Mouse (Mus musculus) liver (tissue): ENCODE results near the gene Ccdc113.
"Not testable (repeated sequence)": the region's sequence is repeated elsewhere in the genome, so short reads cannot be mapped to it uniquely, and the experiment has no call there.

Experiments
- DNase-seq: peaks from one replicate; pipeline ENCODE4 v3.0.0-alpha.2; 2020; ENCODE audit warnings: mixed read lengths

Gene Ccdc113

DNA sequence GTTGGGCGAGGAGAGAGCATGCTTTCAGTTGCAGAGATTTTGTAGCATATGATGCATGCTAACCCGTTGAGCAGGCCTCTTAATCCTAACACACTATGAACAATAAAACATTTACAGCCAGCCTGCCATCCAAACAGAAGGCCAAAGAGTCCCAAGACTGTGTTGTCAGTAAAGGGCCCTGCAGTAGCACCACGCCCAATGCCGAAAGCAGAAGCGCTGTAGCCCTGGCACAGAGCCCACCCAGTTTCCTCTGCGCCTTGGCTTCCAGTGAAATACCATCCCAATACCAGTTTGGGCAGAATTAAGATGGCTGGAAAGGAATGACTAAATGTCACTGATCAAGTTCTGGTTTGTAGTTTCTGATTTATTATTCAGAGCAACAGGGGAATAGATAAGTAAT, 8.3 kb downstream of the Ccdc113 start:
- DNase-seq: no peak

DNA sequence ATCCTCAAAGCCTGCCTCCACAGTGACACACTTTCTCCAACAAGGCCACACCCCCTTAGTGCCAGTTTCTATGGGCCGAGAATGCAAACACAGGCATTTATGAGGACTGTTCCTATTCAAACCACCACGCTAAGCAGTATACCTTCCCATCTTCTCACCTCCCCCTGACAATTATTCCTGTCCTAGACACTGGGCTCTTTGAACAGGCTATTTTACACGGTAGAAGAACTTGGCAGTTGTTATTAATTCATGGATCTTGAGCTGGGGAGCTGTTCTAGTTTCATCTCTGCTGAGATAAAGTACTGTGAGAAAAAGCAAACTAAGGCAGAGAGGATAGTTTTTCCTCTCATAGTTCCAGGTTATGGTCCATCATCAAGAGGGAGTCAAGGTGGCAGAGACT, 9.2 kb downstream of the Ccdc113 start:
- DNase-seq: no peak

DNA sequence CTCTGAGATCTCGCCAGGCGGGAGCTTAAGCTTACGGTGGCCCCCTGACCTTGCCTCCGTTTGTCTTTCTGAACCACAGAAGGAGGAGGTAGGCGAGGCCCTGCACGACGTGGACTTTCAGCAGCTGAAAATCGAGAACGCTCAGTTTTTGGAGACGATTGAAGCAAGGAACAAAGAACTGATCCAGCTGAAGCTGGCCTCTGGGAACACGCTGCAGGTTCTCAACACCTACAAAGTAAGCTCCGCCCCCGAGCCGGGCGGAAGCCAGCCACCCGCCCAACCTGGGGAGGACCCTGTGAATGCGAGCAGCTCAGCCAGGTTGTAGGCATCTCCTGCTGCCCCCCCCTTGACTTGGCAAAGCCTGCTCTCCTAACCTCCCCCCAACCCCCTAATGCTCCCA, 11.9 kb downstream of the Ccdc113 start:
- no peak for DNase-seq

DNA sequence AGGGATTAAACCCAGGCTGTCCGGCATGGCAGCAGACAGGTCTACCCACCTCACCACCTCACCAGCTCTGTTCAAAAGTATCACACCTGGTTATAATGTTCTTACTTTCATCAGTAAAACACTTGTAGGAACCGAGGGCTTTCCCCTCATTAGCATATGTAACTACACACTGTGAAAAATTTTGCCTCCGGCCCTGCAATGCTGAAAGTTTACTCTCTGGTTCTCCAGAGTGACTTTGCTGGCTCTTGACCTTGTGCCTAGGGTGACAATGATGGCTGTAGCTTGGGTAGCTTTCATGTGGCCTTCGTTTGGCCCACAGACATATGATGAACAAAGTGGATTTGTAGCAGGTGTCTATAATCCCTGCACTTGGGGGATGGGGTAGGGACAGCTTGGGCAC, 13.1 kb downstream of the Ccdc113 start:
- no peak for DNase-seq

DNA sequence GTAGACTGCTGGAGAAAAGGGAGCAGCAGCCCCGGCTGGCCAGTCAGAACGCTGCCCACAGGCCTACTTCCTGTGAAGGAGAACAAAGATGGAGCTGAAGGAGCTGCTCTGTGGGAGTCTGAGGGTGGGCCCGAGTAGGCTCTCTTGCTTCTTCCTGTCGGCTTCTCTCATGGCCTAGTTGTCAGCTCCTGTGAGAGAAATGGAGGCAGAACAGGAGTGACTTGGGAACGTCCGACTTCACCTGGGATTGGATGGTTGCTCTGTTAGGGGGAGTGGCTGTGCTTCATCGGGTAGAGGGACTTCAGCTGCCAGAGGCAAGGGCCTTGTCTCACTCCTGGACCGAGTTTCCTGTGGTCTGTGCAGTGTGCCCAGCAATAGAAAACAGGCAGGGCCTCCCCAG, 14.0 kb downstream of the Ccdc113 start:
- DNase-seq: no peak

DNA sequence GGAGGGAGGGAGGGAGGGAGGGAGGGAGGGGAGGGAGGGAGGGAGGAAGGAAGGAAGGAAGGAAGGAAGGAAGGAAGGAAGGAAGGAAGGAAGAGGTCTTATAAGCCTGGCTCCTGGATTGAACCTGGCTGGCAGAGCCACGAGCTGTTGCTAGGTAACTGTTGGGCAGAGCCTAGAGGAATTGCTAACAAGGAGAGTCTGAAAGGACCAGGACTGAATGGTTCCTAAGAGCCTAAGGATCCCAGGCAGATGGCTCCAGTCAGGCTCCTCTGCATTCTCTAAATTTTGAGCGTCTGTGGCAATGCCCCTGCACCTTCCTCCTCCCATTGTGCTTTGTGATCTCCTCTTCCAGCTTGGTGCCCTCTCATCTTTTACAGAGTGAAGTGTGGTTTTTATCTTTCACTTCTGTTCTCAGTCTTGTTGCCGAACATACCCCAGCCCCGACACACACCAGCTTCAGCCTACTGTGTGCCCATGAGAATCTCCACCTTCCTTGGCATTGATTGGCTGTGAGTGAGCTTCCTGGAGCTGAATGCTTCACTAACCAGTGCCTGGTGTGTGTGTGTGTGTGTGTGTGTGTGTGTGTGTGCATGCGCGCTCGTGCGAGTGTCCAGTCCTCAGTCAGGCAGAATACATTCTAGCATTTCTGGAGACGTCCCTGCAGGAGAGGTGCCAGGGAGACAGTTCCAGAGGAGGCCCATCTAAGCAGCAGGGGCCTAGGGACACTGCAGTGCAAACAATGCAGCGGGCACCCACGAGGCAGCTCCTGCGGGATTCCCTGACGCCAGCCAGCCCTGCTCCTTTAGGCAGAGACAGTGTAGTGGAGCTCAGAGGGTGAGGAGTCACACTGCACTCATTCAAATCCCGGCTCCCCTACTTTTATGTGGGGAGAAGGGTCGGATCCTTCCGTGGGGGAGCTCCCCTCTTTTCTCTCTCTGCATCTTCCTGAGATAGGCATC, 16.3 kb downstream of the Ccdc113 start:
- DNase-seq: no peak

DNA sequence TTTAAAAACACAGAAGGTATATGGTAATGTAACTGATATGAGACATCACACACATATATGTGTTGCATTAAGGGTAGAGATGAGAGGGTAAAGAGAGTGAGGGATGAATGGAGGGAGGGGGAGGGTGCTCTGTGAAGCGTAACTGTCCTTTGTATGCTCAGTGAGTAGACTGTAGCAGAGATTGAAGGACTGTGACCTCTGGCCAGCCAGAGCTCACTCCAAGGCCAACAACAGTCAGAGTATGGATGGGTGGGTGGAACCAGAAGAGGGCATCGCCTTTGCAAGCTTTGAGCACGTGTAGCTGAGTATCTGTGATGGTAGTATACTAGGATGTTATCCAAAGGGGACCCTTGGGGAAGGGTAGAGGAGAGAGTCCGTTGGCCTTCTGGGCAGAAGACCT, 17.7 kb downstream of the Ccdc113 start:
- DNase-seq: no peak

DNA sequence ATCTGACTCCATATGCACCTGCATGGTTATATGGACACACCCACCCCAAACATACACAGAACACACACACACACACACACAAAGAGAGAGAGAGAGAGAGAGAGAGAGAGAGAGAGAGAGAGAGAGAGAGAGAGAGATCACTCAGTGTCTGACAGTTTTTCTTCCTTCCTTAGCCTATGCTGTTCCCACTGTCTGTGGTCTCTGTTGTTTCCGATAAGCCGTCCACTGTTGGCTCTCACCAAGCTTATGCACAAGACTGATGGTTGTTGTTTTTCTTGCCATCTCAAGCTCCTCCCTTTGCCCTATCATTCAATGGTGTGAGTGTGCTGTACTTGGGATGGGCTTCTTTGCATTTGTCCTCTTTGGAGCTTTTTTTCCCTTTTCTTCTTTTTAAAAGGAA, 22.1 kb downstream of the Ccdc113 start:
- DNase-seq: no peak

DNA sequence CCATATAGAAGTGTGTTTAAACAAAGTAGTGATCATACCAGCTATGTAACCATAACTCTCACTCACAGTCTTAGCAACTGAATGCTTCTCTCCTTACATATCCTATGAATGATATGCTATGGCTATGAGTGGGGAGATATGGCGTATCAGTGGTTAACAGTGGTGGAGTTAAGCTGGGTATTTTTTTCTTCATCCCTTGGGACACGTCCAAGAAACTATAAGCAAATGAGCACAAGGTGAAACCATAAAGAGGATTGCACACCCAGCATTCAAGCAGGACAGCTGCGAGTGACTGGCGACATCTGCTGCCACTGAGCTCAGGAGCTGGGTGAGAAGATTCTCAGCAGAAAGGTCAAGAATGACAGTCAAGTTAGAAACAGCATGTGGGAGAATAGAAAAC, 32.3 kb downstream of the Ccdc113 start:
- DNase-seq: no peak

DNA sequence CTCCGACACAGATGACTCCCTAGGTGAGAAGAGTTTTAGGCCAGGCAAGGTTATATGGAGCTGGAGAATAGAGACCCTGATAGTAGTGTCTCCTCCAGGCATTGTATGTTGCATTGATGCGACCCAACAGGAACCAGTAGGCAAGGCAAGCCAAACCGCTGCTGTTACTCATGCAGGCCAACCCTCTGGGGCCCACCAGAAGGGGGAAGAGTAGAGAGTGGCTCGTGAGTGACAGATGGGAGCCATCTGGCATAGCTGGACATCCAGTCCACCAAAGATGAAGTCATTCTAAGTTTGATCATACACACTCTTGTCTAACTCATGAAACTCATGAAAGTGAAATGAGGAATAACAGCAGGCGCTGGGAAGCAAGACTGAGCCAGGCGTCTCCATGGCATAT, 32.9 kb downstream of the Ccdc113 start:
- DNase-seq: no peak

DNA sequence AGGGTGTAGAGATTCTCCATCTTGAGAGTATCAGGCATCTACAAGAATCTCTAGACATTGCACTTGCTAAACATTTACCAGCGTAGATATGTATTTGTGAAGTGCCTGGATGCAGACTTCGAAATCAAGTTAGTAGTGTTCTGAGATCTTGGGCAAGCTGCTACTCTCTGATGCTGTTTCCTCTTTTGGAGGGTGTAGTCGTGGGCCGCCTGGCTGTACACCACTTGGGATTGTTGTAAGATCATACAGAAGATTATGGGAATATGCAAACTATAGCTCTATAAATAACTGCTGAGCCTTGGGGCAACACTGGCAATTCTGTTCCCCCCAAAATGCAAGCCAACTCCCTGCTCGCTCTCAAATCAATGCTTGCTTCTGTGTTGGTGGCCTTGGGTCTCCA, 39.3 kb downstream of the Ccdc113 start:
- DNase-seq: no peak

DNA sequence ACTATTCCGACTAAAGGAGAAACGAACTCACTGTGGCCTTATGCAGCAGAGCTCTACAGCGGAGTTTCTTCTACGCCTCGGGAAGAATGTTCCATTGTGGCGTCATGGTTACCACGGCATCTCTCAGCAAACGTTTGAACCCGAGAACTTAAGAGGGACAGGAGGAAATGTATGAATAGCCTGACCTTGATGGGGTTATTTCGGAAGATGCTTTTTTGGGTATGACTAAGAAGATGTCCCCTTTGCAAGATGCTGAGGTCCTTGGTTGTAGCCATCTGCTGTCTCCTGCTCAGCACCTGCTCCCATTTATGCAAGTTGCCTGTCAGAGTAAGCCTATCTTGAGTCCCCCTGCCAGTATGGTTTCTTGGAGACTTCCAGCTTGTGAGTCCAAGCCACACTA, 42.4 kb downstream of the Ccdc113 start, which contains the start of gene Prss54:
Prss54 (minus strand) TSS at position 101 of the 400 bp plus-strand sequence.
- no peak for DNase-seq

DNA sequence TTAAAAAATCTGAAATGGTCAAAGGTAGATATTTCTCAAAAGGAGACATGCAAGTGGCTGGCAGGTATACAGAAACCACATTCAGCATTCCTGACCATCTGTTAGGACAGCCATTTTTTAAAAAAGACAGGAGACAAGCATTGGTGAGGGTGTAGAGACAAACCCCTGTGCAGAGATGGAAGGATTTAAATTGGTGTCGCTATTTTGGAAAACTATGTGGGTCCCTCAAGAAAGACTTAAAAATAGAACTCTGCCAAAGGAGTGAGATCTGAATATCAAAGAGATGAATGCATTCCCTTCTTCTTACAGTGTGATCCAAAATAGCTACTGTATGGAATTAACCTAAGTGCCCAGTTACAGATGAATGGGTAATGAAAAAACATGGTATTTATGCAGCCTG, 53.5 kb downstream of the Ccdc113 start:
- DNase-seq: no peak

DNA sequence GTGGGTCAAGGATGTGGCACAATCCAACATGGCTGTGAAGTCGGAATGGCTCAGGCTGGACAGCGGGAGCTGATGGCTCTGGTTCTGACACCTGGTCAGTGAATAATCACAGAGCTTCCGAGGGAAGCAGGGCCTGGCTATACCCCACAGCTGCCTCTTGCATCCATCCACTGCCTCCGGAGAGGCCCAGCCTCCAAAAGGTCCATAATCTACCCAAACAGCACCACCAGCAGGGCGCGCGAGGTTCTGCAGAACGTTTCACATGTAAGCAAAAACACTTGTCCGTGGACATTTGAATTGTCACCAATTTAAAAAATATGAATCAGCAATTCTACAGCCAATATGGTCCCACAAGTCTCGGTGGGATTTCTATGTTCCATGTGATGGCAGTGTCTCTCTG, 55.4 kb downstream of the Ccdc113 start:
- no peak for DNase-seq

DNA sequence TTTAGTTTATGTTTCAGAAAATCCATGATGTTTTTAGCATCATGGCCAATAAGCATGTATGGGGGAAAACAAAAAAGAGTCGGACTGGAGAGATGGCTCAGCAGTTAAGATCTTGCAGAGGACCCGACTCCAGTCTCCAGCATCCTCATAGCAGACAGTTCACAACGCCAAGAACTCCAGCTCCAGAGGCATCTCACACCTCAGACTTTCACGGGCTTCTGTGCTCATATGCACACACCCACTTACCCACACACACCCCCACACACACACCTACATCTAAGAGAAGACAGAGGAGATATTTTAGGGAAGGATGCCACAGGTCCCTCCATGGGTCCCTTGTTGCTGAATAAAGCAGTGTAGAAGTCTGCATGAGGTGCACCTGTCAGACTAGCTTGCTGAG, 56.7 kb downstream of the Ccdc113 start:
- DNase-seq: no peak

DNA sequence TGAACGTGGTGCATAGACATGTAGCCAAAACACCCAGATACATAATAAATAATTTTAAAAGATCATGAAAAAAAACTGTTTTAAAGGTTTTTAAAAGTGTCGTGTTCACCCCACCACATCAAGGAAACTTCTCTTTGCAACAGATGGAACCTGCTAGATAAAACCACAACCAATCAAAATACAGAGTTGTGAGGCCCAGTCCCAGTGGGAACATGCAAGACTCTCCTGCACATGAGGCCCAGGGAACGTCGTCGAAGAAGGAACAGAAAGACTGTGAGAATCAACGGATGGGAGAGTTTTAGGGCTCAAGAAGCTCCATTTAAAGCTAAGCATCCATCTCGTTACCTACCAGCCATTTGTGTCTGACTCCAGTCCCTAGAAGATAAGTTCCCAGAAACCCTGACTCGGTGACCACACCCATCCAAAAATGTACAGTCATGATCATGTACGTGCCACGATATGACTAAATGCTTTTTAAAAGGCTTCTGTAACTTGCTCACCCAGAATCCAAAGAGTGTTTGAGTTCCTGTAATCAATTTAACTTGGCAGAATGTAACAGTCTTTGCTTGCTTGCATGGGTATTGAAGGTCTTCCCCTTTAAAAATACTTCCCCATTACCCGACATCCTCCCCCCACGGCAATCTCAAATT, 58.4 kb downstream of the Ccdc113 start:
- DNase-seq: peak; percentile 65

DNA sequence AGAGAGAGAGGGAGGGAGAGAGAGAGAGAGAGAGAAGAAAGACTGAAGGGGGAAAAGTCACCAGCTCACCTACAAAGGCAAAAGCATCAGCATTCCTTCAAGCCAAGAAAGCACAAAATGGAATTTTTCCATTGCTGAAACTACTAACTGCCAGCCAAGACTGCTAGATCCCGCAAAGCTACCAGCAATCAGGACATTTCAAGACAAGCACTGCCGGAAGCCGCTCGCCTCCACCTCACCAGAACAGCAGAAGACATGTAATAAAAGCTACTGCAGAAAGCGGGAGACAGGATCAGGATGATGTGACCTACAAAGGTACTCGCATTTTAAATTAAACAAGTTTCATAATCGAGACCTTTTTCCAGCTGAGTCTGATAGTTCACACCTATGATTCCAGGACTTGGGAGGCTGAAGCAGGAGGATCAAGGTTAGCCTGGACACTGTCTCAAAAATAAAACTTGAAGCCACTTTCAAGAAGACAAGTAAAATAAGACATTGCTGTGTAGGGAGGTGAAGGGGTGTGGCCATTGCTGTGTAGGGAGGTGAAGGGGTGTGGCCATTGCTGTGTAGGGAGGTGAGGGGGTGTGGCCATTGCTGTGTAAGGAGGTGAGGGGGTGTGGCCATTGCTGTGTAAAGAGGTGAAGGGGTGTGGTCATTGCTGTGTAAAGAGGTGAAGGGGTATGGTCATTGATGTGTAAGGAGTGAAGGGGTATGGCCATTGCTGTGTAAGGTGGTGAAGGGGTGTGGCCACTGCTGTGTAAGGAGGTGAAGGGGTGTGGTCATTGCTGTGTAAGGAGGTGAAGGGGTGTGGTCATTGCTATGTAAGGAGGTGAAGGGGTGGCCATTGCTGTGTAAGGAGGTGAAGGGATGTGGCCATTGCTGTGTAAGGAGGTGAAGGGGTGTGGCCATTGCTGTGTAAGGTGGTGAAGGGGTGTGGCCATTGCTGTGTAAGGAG, 59.8 kb downstream of the Ccdc113 start:
- DNase-seq: peak; percentile 54

DNA sequence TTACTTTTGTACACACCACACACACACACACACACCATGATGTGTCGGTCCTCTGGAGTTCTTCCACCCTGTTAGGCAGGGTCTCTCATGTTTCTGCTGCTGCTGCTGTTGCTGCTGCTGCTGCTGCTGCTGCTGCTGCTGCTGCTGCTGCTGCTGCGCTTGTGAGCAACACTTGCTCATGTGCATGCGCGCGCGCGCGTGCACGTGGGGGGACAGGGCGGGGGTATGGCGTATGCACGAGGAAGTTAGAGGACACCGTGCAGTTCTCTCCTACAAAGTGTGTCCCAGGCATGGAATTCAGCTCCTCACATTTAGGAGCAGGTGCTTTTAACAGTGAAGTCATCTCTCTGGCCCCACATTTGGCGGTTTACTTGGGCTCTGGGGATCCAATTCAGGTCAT, 61.2 kb downstream of the Ccdc113 start:
- no peak for DNase-seq

DNA sequence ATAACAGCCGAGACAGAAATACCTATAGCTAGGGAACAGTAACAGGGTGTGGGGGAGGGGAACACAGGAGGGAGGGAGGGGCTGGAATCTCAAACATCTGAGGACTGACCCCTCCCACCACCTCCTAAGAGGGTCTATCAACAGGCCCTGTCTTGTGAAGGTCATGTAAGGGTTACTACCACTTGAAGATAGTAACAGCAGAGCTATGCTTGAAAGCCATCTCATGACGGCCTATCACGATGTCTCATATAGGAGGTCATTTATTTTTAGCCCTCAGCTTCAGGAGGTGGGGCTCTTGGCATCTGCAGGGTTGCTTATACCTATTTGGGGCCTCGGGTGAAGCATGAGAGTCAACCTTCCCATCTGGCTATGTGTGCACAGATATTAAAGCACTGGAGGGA, 63.0 kb downstream of the Ccdc113 start:
- no peak for DNase-seq

DNA sequence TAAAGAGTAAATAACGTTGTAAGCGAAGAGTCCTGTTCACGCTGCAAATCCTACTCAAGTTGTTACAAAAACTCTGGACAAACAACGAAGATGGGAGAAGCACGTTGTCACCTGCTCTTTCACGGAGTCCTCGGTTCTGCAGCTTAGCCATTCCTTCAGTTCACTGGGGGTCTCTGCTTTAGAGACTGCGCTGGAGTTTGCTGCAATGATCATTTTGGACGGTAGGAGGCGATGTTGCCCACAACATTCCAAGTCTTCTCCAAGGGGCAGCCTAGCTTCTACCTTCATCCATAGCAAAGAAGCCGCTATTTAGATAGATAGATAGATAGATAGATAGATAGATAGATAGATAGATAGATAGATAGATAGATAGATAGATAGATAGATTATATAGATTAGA, 66.0 kb downstream of the Ccdc113 start:
- peak; percentile 48 for DNase-seq

DNA sequence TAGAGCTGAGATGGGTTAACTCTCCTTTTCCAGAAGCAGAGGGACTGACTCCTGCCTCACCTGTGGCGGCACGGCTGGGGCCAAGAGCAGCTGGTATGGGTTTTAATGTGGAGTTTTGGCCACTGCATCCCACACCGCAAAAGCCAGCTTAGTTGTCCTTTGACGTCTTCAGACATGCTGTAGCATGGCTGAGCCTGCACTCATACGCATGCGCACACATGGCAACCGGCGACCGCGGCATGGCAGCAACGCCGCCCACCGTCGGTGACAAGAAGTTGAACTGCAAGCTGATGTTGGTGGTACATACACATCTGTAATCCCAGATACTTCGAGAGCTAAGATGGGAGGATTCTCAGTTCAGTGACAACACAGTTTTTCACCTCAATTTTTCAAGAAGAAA, 67.4 kb downstream of the Ccdc113 start:
- DNase-seq: no peak

DNA sequence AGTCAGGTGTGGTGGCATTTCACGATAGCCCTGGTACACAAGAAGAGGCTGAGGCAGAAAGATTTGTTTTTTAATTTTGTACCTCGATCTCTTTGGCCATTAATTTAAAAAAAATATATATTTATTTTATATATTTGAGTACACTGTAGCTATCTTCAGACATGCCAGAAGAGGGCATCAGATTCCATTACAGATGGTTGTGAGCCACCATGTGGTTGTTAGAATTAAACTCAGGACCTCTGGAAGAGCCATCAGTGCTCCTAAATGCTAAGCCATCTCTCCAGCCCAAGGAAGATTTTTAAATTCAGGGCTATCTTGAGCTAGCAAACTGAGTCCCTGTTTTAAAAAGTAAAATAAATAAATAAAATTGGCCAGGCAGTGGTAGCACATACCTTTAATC, 68.3 kb downstream of the Ccdc113 start:
- DNase-seq: no peak

DNA sequence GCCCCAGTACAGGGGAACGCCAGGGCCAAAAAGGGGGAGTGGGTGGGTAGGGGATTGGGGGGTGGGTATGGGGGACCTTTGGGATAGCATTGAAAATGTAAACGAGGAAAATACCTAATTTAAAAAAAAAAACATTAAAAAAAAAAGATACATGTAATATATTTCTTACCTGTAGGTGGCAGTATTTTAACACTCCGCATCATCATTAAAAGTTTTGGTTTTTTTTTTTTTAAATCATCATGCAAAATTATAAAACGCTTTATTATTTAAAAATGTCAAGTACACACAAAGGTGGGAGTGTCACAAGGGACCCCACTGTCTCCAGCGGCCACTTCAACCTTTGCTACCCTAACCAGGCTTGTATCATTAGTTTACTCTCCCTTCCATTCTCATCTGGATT, 72.6 kb downstream of the Ccdc113 start:
- DNase-seq: not testable (repeated sequence)
